Mouse (Mus musculus): ENCODE measurements around the gene Usp4.

- TF ChIP-seq CTCF (IDR thresholded peaks at IDR 0.05; ENCODE audit: low read depth, low read length) (no peak), POLR2A (IDR thresholded peaks at IDR 0.05; ENCODE audit: borderline replicate concordance, low read depth, low read length) (no peak)
Observed at GRCm38 (mm10) chr9:108381382-108381781, 33.7 kb downstream of the Usp4 start.

Measured in bone marrow macrophage, adult 2 months (primary cell).